Mouse (Mus musculus): ENCODE results near the gene Bmper. TPM values are rescaled to one million over a fixed set of nuclear protein-coding genes. Genes with fewer than 3 reads are reported as not detected.

Bmper gene
- polyA plus RNA-seq, 1 experiment: not detected

DNA sequence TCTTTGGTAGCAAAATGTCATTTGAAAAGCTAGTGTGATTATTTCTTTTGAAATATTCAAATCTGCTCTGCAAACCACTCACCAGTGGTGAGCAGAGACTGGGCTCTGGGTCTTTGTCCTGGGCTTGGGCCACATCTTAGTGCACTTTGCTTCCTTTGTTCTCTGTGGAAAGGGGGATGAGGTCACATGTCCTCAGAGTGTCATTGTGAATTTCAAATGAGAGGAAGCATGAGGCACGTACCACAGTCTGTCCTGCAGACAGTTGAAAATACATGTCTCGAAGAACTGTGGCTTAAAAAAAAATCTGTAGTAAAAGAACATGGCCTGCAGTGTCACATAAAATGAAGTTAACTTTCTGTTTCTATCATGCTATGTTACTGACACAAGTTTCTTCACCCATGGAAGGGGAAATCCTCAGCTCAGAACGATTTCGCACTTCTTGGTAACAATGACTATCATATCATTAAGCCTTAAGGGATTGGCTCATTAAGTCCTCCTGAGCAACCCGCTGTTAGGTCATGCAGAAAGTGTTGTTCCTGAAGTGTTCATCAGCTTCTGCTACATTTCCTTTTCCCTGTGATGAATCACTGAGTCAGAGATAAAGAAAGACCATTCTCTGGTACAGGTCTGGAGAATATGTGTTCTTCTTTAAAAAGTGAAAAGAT is 157.4 kb downstream of the Bmper start:
- Histone ChIP-seq H3K4me1 (no peaks in the 10 kb centered on the region), H3K9me3 (no peaks in the 10 kb centered on the region)
- no peak for TF ChIP-seq FLI1 (IDR thresholded peaks at IDR 0.05; ENCODE audit: low read length)
- no peak for TF ChIP-seq GATA1 (IDR thresholded peaks at IDR 0.05; ENCODE audit: borderline replicate concordance, low read length)

GRCm38 (mm10) chr9:23383291-23383690 is 160.4 kb downstream of the Bmper start:
- Histone ChIP-seq H3K27me3 (replicated peaks) (no peaks in the 10 kb centered on the region), H3K36me3 (replicated peaks; ENCODE audit: low read length) (no peaks in the 10 kb centered on the region)
- TF ChIP-seq FLI1 (IDR thresholded peaks at IDR 0.05; ENCODE audit: low read length): no peak
- TF ChIP-seq GATA1 (IDR thresholded peaks at IDR 0.05; ENCODE audit: borderline replicate concordance, low read length): no peak

More for the DNA sequence above, 157.4 kb downstream of the Bmper start:
- H3K27me3 ChIP-seq (replicated peaks): no peaks in the 10 kb centered on the region
- no peaks in the 10 kb centered on the region for H3K36me3 ChIP-seq (replicated peaks; ENCODE audit: low read length)
- H3K4me3 ChIP-seq (replicated peaks): no peak overlapping the region

DNA sequence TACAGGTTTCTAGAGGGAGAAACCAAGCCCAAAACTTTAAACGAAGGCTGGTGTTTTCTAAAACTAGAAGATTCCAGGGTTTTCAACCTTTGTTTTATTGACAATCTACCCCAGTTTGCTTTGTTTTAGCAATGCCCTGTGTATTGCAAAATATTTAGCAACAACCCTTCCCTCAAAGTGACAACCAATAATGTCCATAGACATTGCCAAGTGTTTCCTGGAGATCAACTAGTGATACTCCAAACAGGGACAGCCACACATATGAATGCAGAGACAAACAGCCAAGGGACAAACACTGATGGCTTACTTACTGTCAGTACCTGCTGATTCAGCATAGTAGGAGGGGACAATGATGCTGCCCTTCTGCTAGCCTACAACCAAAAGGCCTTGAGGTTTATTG is 161.0 kb downstream of the Bmper start:
- no peak for TF ChIP-seq GATA1 (IDR thresholded peaks at IDR 0.05; ENCODE audit: borderline replicate concordance, low read length)
- no peak for TF ChIP-seq FLI1 (IDR thresholded peaks at IDR 0.05; ENCODE audit: low read length)
- Histone ChIP-seq H3K4me1 (no peaks in the 10 kb centered on the region), H3K4me3 (replicated peaks) (no peak overlapping the region), H3K9me3 (no peaks in the 10 kb centered on the region), H3K36me3 (replicated peaks; ENCODE audit: low read length) (no peaks in the 10 kb centered on the region), H3K27me3 (replicated peaks) (no peaks in the 10 kb centered on the region)

More at GRCm38 (mm10) chr9:23383291-23383690, 160.4 kb downstream of the Bmper start:
- H3K9me3 ChIP-seq: no peaks in the 10 kb centered on the region
- no peak overlapping the region for H3K4me3 ChIP-seq (replicated peaks)
- no peaks in the 10 kb centered on the region for H3K4me1 ChIP-seq

DNA sequence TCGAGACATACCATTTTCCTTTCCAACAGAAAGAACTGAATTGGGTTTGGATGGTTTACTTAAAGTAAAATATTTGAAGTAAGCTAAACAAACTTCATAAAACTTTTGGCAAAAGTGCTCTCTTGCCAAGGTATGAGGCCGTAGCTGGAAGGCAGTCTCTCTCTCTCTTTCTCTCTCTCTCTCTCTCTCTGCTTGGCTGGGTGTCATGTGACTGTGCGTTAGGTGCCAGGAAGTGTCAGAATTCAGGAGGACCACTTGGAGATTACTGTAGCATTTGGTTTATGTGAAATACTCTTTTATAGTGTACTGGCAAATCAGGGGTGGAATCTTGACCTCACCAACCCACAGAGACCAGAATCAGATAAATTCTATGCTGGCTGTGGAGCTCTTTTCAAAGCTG is 162.0 kb downstream of the Bmper start:
- TF ChIP-seq FLI1 (IDR thresholded peaks at IDR 0.05; ENCODE audit: low read length): no peak
- no peak for TF ChIP-seq GATA1 (IDR thresholded peaks at IDR 0.05; ENCODE audit: borderline replicate concordance, low read length)
- Histone ChIP-seq H3K4me1 (no peaks in the 10 kb centered on the region), H3K36me3 (replicated peaks; ENCODE audit: low read length) (no peaks in the 10 kb centered on the region), H3K4me3 (replicated peaks) (no peak overlapping the region), H3K27me3 (replicated peaks) (no peaks in the 10 kb centered on the region), H3K9me3 (no peaks in the 10 kb centered on the region)

DNA sequence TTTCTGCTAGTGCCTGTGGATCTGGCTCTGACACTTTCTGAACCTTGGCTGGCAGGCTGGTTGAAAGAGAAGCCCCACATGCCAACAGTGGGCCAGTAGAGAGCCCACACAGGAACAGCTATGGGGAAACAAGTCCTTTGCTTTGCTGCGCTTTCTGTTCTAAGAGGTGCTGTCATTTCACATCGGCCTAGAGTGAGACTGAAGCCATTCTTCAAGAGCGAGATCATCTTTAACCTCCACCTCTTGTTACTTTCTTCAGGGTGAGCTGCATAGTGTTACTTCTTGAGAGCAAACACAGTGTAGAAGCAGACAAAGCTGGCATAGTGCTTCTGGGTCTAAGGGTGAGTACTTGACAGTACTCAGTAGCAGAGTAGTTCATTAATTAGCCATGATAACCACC is 163.3 kb downstream of the Bmper start:
- TF ChIP-seq GATA1 (IDR thresholded peaks at IDR 0.05; ENCODE audit: borderline replicate concordance, low read length): no peak
- no peak for TF ChIP-seq FLI1 (IDR thresholded peaks at IDR 0.05; ENCODE audit: low read length)

GRCm38 (mm10) chr9:23390118-23390517 is 167.2 kb downstream of the Bmper start:
- no peak overlapping the region for H3K4me3 ChIP-seq (replicated peaks)
- no peaks in the 10 kb centered on the region for H3K27me3 ChIP-seq (replicated peaks)
- TF ChIP-seq FLI1 (IDR thresholded peaks at IDR 0.05; ENCODE audit: low read length): no peak
- no peak for TF ChIP-seq GATA1 (IDR thresholded peaks at IDR 0.05; ENCODE audit: borderline replicate concordance, low read length)
- no peaks in the 10 kb centered on the region for H3K9me3 ChIP-seq
- no peaks in the 10 kb centered on the region for H3K36me3 ChIP-seq (replicated peaks; ENCODE audit: low read length)
- H3K4me1 ChIP-seq: no peaks in the 10 kb centered on the region

More for the DNA sequence above, 163.3 kb downstream of the Bmper start:
- Histone ChIP-seq H3K27me3 (replicated peaks) (no peaks in the 10 kb centered on the region), H3K36me3 (replicated peaks; ENCODE audit: low read length) (no peaks in the 10 kb centered on the region), H3K4me1 (no peaks in the 10 kb centered on the region), H3K4me3 (replicated peaks) (no peak overlapping the region), H3K9me3 (no peaks in the 10 kb centered on the region)

DNA sequence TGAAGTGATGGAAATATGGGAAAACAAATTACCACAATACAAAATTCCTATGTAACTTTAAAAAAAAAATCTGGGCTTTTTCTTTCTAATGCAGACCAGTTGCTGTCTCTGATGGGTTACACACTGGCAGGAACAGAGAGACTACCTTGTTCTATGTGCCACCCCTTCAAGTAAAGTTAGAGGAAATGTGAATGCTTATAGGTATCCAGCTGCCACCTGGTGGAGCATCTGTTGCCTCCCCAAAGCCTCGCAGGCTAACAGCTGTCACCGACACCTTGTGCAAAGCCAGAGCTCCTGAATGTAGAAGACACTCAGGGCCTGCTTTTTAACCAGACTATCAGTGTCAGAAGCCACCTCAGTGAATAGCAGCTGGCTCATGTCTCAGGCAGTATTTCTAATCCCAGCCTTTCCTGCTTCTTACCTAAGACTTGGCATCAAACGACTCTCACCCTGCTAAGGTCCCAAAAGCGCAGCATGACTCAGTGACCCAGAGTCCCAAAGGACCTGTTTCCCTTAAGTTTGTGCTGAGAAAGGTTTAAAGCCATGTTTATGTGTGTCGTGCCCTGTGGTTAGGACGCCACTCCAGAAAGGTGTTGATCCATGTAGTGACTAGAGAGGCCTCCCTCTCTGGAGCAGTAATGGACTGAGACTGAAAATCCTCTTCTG is 171.9 kb downstream of the Bmper start:
- Histone ChIP-seq H3K36me3 (replicated peaks; ENCODE audit: low read length) (no peaks in the 10 kb centered on the region), H3K4me3 (replicated peaks) (no peak overlapping the region), H3K27me3 (replicated peaks) (no peaks in the 10 kb centered on the region), H3K4me1 (no peaks in the 10 kb centered on the region), H3K9me3 (peaks cover 4% of the 10 kb centered on the region; the same call in 1 of the 2 replicates)
- TF ChIP-seq GATA1 (IDR thresholded peaks at IDR 0.05; ENCODE audit: borderline replicate concordance, low read length) (no peak), FLI1 (IDR thresholded peaks at IDR 0.05; ENCODE audit: low read length) (no peak)

DNA sequence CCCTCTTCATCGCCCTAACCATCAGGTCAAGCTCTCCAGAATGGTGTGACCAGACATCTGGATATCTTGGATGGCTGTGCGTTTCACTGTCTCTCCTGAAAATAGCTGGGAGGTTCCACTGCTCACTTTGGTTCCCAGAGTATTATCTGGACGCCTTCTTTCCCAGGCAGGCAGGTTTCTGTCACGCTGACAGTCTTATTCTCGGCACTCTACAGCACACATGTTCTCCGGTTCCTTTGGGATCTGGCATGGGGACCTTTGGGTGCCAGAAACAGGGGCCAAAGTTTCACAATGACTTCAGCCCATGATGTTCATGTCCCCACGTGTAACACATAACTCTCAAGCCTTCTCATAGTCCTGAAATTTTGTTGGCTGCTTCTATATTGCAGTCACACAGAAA is 173.3 kb downstream of the Bmper start:
- Histone ChIP-seq H3K9me3 (peaks cover 4% of the 10 kb centered on the region; the same call in 1 of the 2 replicates), H3K4me1 (no peaks in the 10 kb centered on the region), H3K27me3 (replicated peaks) (no peaks in the 10 kb centered on the region), H3K4me3 (replicated peaks) (no peak overlapping the region), H3K36me3 (replicated peaks; ENCODE audit: low read length) (no peaks in the 10 kb centered on the region)
- no peak for TF ChIP-seq GATA1 (IDR thresholded peaks at IDR 0.05; ENCODE audit: borderline replicate concordance, low read length)
- no peak for TF ChIP-seq FLI1 (IDR thresholded peaks at IDR 0.05; ENCODE audit: low read length)

- Histone ChIP-seq H3K4me3 (replicated peaks) (no peak overlapping the region), H3K36me3 (replicated peaks; ENCODE audit: low read length) (no peaks in the 10 kb centered on the region), H3K4me1 (no peaks in the 10 kb centered on the region), H3K27me3 (replicated peaks) (no peaks in the 10 kb centered on the region), H3K9me3 (peaks cover 14% of the 10 kb centered on the region; the same call in 1 of the 2 replicates)
- no peak for TF ChIP-seq FLI1 (IDR thresholded peaks at IDR 0.05; ENCODE audit: low read length)
- no peak for TF ChIP-seq GATA1 (IDR thresholded peaks at IDR 0.05; ENCODE audit: borderline replicate concordance, low read length)
Observed at GRCm38 (mm10) chr9:23397876-23398275, 175.0 kb downstream of the Bmper start.

GRCm38 (mm10) chr9:23399638-23400284 is 176.9 kb downstream of the Bmper start:
- no peak overlapping the region for H3K4me3 ChIP-seq (replicated peaks)
- TF ChIP-seq GATA1 (IDR thresholded peaks at IDR 0.05; ENCODE audit: borderline replicate concordance, low read length): no peak
- no peak for TF ChIP-seq FLI1 (IDR thresholded peaks at IDR 0.05; ENCODE audit: low read length)
- peaks cover 16% of the 10 kb centered on the region; the same call in 1 of the 2 replicates for H3K9me3 ChIP-seq
- H3K36me3 ChIP-seq (replicated peaks; ENCODE audit: low read length): no peaks in the 10 kb centered on the region
- H3K4me1 ChIP-seq: no peaks in the 10 kb centered on the region
- no peaks in the 10 kb centered on the region for H3K27me3 ChIP-seq (replicated peaks)

All from megakaryocyte, embryonic 14.5 days (primary cell).